15 mouse cellular contexts compared by ENCODE assay signal in the genomic region with DNA sequence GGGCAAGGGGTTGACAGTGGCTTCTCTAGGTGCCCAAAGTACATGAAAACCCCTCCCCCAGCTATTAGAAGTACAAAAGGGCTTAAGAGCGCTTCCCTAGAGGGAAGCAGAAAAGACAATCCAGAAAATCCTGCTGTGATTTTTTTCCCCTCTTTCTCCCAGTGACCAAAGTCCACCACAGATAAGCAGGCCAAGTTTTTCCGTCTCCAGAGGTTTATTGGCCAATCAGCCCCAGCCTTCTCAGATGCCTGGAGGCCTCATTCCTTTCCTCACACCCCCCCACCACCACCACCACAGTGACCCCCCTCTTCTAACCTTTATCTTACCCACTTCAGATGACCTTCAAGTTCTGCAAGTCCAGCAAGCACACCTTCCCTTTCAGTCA. TPM values are rescaled to one million over a fixed set of nuclear protein-coding genes. Genes with fewer than 3 reads are reported as not detected.
A peak's percentile ranks its signal among the peaks of the same experiment; 100 is the strongest.
DNase-seq lines count a peak whose midpoint lies in the region; ATAC-seq and TF ChIP-seq lines count a peak whose summit lies in the region.
"Had no signal": no experiment of that assay in that cellular context is flagged by ENCODE, and none has a peak within 500 bp of the region (broad histone marks: within the 10 kb centered on the region; RNA-seq: fewer than 3 reads in every experiment).

No protein-coding gene starts in this region.

- no peak for TF ChIP-seq POLR2A in kidney, adult 2 months (IDR thresholded peaks at IDR 0.05; ENCODE audit: low read depth, low read length)

- 39% methylated on average over 2 of the region's 2 CpGs for WGBS in kidney, adult 2 months
- 52% methylated on average over 2 of the region's 2 CpGs for WGBS in lung, embryonic 16.5 days
- WGBS in forebrain, embryonic 16.5 days: 39% methylated on average over 2 of the region's 2 CpGs
- 42% methylated on average over 2 of the region's 2 CpGs for WGBS in forebrain, embryonic 11.5 days

- no peaks in the 10 kb centered on the region for H3K9me3 ChIP-seq in lung, embryonic 16.5 days (ENCODE audit: control insufficient read depth, low read length)
- H3K9me3 ChIP-seq in forebrain, embryonic 16.5 days (ENCODE audit: control insufficient read depth, low read length): no peaks in the 10 kb centered on the region
- no peaks in the 10 kb centered on the region for H3K9me3 ChIP-seq in forebrain, embryonic 11.5 days (ENCODE audit: control insufficient read depth, low read length)
- H3K9me3 ChIP-seq: forebrain, embryonic 12.5 days; G1E; heart, embryonic 15.5 days; limb, embryonic 12.5 days had no signal

- H3K9ac ChIP-seq in lung, embryonic 16.5 days (ENCODE audit: low read length): no peak overlapping the region
- no peak overlapping the region for H3K9ac ChIP-seq in forebrain, embryonic 16.5 days (replicated peaks; ENCODE audit: low read depth, low read length)
- no peak overlapping the region for H3K9ac ChIP-seq in forebrain, embryonic 11.5 days (ENCODE audit: low read length)
- H3K9ac ChIP-seq: forebrain, embryonic 12.5 days; heart, embryonic 15.5 days; limb, embryonic 12.5 days; lung, embryonic 14.5 days had no signal

- H3K4me2 ChIP-seq in lung, embryonic 16.5 days (ENCODE audit: low read depth, low read length): no peak overlapping the region
- no peak overlapping the region for H3K4me2 ChIP-seq in forebrain, embryonic 16.5 days (ENCODE audit: low read length)
- no peak overlapping the region for H3K4me2 ChIP-seq in forebrain, embryonic 11.5 days (ENCODE audit: low read depth, low read length, severe bottlenecking)
- H3K4me2 ChIP-seq: forebrain, embryonic 12.5 days; heart, embryonic 15.5 days; limb, embryonic 12.5 days; lung, embryonic 14.5 days had no signal

- ATAC-seq in lung, embryonic 16.5 days (ENCODE audit: low read depth): no peak
- no peak for ATAC-seq in forebrain, embryonic 16.5 days
- ATAC-seq in forebrain, embryonic 11.5 days (replicated peaks; ENCODE audit: low FRiP score): no peak

- H3K27ac ChIP-seq in kidney, adult 2 months (ENCODE audit: insufficient read depth, low read depth, low read length): peak overlapping the region; percentile 54
- peak overlapping the region; percentile 41; the same call in 1 of the 2 replicates for H3K27ac ChIP-seq in lung, embryonic 16.5 days (ENCODE audit: low read length)
- H3K27ac ChIP-seq in forebrain, embryonic 16.5 days (ENCODE audit: low read length): no peak overlapping the region
- no peak overlapping the region for H3K27ac ChIP-seq in forebrain, embryonic 11.5 days (ENCODE audit: low read depth, low read length)
- H3K27ac ChIP-seq: limb, embryonic 12.5 days had no signal

- no peaks in the 10 kb centered on the region for H3K36me3 ChIP-seq in kidney, adult 2 months (ENCODE audit: control insufficient read depth, insufficient read depth, low read length)
- no peaks in the 10 kb centered on the region for H3K36me3 ChIP-seq in lung, embryonic 16.5 days (ENCODE audit: control insufficient read depth, insufficient read depth, low read length)
- no peaks in the 10 kb centered on the region for H3K36me3 ChIP-seq in forebrain, embryonic 16.5 days (ENCODE audit: control insufficient read depth, insufficient read depth)
- no peaks in the 10 kb centered on the region for H3K36me3 ChIP-seq in forebrain, embryonic 11.5 days (ENCODE audit: control insufficient read depth, insufficient read depth, low read length)
- H3K36me3 ChIP-seq: forebrain, embryonic 12.5 days; G1E; heart, embryonic 15.5 days; limb, embryonic 12.5 days had no signal

- no peak overlapping the region for H3K4me3 ChIP-seq in kidney, adult 2 months (ENCODE audit: insufficient read depth, low read depth, low read length)
- H3K4me3 ChIP-seq in lung, embryonic 16.5 days (ENCODE audit: low read length): no peak overlapping the region
- H3K4me3 ChIP-seq in forebrain, embryonic 16.5 days (replicated peaks; ENCODE audit: low read length): no peak overlapping the region
- H3K4me3 ChIP-seq in forebrain, embryonic 11.5 days (ENCODE audit: low read depth, low read length): no peak overlapping the region
- H3K4me3 ChIP-seq: forebrain, embryonic 12.5 days; heart, embryonic 15.5 days; limb, embryonic 12.5 days had no signal

- H3K4me1 ChIP-seq in kidney, adult 2 months (ENCODE audit: control insufficient read depth, insufficient read depth, low read length): peaks cover 37% of the 10 kb centered on the region
- H3K4me1 ChIP-seq in lung, embryonic 16.5 days (replicated peaks; ENCODE audit: control insufficient read depth, insufficient read depth, low read length): peaks cover 38% of the 10 kb centered on the region
- H3K4me1 ChIP-seq in forebrain, embryonic 16.5 days (replicated peaks; ENCODE audit: control insufficient read depth, insufficient read depth, low read length): peaks cover 21% of the 10 kb centered on the region
- peaks cover 12% of the 10 kb centered on the region for H3K4me1 ChIP-seq in forebrain, embryonic 11.5 days (replicated peaks; ENCODE audit: control insufficient read depth, insufficient read depth, low read length)

- no peak for TF ChIP-seq CTCF in kidney, adult 2 months (conservative IDR thresholded peaks at IDR 0.05; ENCODE audit: insufficient read depth, insufficient read length, low read depth, low read length)

- DNase-seq in kidney, adult 2 months: peak; percentile 74
- DNase-seq in kidney, adult 9 months: no peak
- no peak for DNase-seq in lung, postnatal 36 days
- peak; percentile 46 for DNase-seq in kidney, postnatal 14 days
- DNase-seq in forebrain, embryonic 11.5 days (ENCODE audit: low spot score): no peak
- DNase-seq: cerebellum, adult 2 months; heart, adult 18-20 months; thymus, postnatal 36 days had no signal

- no peaks in the 10 kb centered on the region for H3K27me3 ChIP-seq in kidney, adult 2 months (replicated peaks; ENCODE audit: control insufficient read depth, insufficient read depth, low read length)
- no peaks in the 10 kb centered on the region for H3K27me3 ChIP-seq in lung, embryonic 16.5 days (ENCODE audit: control insufficient read depth, insufficient read depth, low read depth, low read length)
- H3K27me3 ChIP-seq in forebrain, embryonic 16.5 days (replicated peaks; ENCODE audit: control insufficient read depth, insufficient read depth, low read length): 0 out of 2 replicates have a peak, but pooled peaks cover 4% of the 10 kb centered on the region
- H3K27me3 ChIP-seq in forebrain, embryonic 11.5 days (ENCODE audit: control insufficient read depth, insufficient read depth, low read length): peaks cover 3% of the 10 kb centered on the region
- H3K27me3 ChIP-seq: heart, embryonic 15.5 days had no signal

RNA-seq across cellular contexts. Expression of a gene that starts 58.0 kb away (rescaled TPM):
- polyA plus RNA-seq in kidney, adult 2 months (2012; rRNA removed): 92.3 and 100 TPM in 2 replicates
- polyA plus RNA-seq in lung, embryonic 16.5 days (2015; fragmentation: Nextera tagmentation; extraction: Ambion mirVana): 16.2 and 16.8 TPM in 2 replicates
- 16.8 and 21.9 TPM in 2 replicates for polyA plus RNA-seq in forebrain, embryonic 16.5 days (2015; fragmentation: Nextera tagmentation; extraction: Ambion mirVana)
- polyA plus RNA-seq in forebrain, embryonic 11.5 days (2014; fragmentation: Nextera tagmentation; extraction: Ambion mirVana): 5.5 and 5.9 TPM in 2 replicates
- polyA plus RNA-seq: G1E had no signal

Comparison
In these comparisons a context has a peak if more than half of its experiments do, and no peak if none do; other contexts are left out.
1. DNase-seq: peak in kidney, adult 2 months (single experiment) and kidney, postnatal 14 days (single experiment); none in kidney, adult 9 months (single experiment), lung, postnatal 36 days (single experiment) and forebrain, embryonic 11.5 days (single experiment).
2. H3K27ac ChIP-seq: peak in kidney, adult 2 months (single experiment) and lung, embryonic 16.5 days (single experiment); none in forebrain, embryonic 16.5 days (single experiment) and forebrain, embryonic 11.5 days (single experiment).